Mouse (Mus musculus): Measurements from ENCODE around the gene Mug2.
"Not testable (repeated sequence)": the region's sequence is repeated elsewhere in the genome, so short reads cannot be mapped to it uniquely, and the experiment has no call there.

Gene Mug2

GRCm38 (mm10) chr6:122006461-122006860 lies at the start of gene Mug2:
Mug2 (plus strand) TSS chr6:122006761.
- DNase-seq (ENCODE audit: low spot score in 2 of 2): not testable (repeated sequence)

DNA sequence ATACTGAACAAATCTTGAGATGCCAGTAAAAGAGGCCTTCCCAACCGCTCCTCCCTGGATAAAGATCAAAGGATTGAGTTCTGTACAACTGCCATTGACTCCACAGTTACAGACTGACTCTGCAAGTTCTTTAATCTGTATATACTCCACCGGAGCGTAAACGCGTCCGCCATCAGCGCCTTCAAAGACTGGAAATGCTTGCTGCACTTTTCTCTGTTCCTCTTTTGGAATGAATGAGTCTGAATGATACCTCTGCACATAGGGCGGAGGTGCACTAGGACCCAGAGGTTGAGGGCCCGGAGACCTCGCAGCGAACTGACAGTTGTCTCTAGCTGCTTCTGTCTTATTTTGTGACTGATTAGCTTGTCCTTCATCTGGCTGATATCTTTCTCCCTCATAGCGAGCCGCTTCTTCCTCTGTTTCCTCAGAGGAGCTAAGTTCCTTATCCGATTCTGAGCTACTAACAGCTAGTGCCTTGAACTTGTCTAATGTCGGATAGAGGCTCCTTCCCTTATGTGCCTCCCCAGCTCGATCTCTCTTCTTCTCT lies 48.7 kb upstream of the Mug2 start:
- DNase-seq (ENCODE audit: low spot score in 2 of 2): not testable (repeated sequence)

DNA sequence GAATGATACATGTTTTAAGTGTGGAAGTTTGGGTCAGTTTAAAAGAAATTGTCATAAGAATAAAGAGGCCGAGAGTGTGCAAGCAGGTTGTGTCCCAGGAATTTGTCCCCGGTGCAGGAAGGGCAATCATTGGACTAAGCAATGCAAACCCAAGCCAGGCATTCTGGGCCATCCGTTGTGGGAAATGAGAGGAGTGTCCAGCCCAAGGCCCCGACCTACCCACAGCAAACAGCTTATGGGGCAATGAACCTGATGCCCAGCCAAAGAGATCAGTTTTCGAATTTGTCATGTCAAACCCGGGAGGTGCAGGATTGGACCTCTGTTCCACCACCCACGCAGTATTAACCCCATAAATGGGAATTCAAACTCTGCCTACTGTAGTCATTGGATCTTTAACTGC lies 30.9 kb upstream of the Mug2 start:
- DNase-seq (ENCODE audit: low spot score in 2 of 2): no peak

DNA sequence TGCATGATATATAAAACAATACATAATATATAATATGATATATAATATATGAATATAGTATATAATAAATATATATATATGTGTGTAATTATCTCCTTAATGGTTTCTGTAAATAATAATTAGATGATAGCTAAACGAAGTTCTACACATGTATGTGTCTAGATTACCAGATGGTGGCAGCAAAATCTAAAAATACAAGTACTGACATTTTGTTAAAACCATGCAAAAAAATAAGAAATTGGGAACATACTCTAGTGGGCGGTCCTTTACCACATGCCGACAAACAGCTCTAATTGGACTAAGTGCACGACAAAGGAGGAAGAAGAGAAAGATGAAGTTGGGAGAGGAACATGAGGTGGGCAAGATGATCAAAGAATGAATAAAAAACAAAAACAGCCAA lies 94.3 kb downstream of the Mug2 start:
- DNase-seq (ENCODE audit: low spot score in 2 of 2): no peak

DNA sequence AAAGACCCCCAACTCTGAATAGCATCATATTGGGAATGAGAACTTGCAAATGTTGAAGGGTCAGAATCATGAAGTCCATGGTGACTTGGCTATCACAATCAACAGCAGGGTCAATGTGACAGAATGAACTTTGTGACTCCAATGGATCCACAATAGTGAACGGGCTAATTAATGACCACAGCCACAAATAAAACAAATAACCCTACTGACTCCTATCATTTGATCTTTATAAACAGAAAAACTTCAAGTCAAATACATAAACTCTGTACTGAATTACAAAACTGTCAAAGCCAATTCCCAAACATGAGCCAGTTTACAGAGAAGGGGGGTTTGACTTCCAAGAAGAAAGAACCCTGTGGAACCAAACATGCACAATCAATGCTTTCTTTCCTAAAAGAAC lies 95.1 kb downstream of the Mug2 start:
- no peak for DNase-seq (ENCODE audit: low spot score in 2 of 2)

DNA sequence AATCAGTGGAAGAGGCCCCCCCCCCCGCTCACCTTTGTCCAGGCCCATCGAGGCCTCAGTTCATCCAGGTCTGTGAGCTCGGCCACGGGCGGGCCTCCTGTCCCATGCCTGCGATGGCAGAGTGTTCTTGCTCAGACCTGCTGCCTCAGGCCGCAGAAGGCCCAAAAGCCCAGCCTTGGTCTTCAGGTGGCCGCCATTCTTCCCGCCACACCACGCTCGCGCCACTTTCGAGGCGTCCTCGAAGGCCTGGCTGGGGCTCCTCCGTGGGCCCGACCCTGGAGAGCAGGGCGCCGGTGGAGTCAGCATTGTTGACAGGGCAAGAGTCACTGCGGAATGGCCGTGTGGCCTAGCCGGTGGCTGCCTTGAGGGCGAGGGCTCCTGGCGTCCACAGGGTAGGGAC lies 110.4 kb downstream of the Mug2 start:
- no peak for DNase-seq (ENCODE audit: low spot score in 2 of 2)

GRCm38 (mm10) chr6:122129521-122129920 lies 123.0 kb downstream of the Mug2 start:
- no peak for DNase-seq (ENCODE audit: low spot score in 2 of 2)
